Comparison of ENCODE assay signal across 10 mouse cellular contexts in the genomic region with DNA sequence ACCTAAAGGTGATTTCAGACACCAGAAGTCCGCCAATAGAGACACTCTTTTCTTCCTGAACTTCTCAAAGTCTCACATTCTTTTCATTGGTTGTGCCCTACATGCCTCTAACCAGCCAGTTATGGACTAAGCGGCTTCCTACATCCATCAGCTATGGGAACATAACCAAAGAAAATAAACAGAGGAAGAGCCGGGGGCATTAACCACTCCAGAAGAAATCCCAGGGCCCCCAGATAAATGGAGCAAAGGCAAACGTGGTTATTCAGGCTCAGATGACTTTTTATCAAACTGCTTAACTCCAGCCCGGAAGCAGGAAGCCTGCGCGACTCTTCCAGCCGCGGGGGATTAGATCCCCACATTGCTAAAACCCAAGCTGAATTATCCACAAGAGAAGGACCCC.
DNase-seq lines count a peak whose midpoint lies in the region; ATAC-seq and TF ChIP-seq lines count a peak whose summit lies in the region.
"Had no signal": no experiment of that assay in that cellular context is flagged by ENCODE, and none has a peak within 500 bp of the region (broad histone marks: within the 10 kb centered on the region; RNA-seq: fewer than 3 reads in every experiment).

No protein-coding gene starts in this region.

- WGBS in kidney, embryonic 14.5 days = 39% methylated on average over 9 of the region's 9 CpGs
- 19% methylated on average over 9 of the region's 9 CpGs for WGBS in kidney, adult 2 months

- POLR2A ChIA-PET in Patski (lab: Charles Lee) = no interaction called here

- in situ Hi-C loops in Patski (cut with MboI; ENCODE audit: low pct_unique_long_range_greater_than_20kb) = loop anchor here (5.0 kb wide), 1 partner anchor 76 kb away; no protein-coding TSS in a partner anchor

- H3K4me2 ChIP-seq in kidney, embryonic 14.5 days (replicated peaks; ENCODE audit: low read depth, low read length) = no peak overlapping the region

- H3K9me3 ChIP-seq in kidney, embryonic 14.5 days (ENCODE audit: control insufficient read depth, low read length) = no peaks in the 10 kb centered on the region

- peak overlapping the region; percentile 66; the same call in 1 of the 2 replicates for H3K27ac ChIP-seq in kidney, embryonic 14.5 days (ENCODE audit: low read depth, low read length)
- H3K27ac ChIP-seq in kidney, adult 2 months (ENCODE audit: insufficient read depth, low read depth, low read length) = no peak overlapping the region

- no peak for TF ChIP-seq POLR2A in kidney, adult 2 months (IDR thresholded peaks at IDR 0.05; ENCODE audit: low read depth, low read length)

- H3K36me3 ChIP-seq in kidney, embryonic 14.5 days (ENCODE audit: control insufficient read depth, insufficient read depth, low read length) = no peaks in the 10 kb centered on the region
- no peaks in the 10 kb centered on the region for H3K36me3 ChIP-seq in kidney, adult 2 months (ENCODE audit: control insufficient read depth, insufficient read depth, low read length)

- TF ChIP-seq CTCF in kidney, adult 2 months (conservative IDR thresholded peaks at IDR 0.05; ENCODE audit: insufficient read depth, insufficient read length, low read depth, low read length) = no peak
- no peak for TF ChIP-seq CTCF in Patski (IDR thresholded peaks at IDR 0.05)

- CTCF ChIA-PET in Patski (lab: Charles Lee) = interaction anchor here (1.0 to 1.6 kb wide), 4 partner anchors 25 to 80 kb away, joined by 3 to 4 read pairs (median 4); no protein-coding TSS in a partner anchor

- DNase-seq in kidney, adult 2 months = no peak
- DNase-seq in 3134 (ENCODE audit: extremely low read depth, insufficient read length, low spot score) = peak; percentile 41
- peak; percentile 64 for DNase-seq in Patski (ENCODE audit: low read depth, low spot score)
- DNase-seq in heart, postnatal 4 days = peak; percentile 21
- DNase-seq in frontal cortex, postnatal 36 days (ENCODE audit: low spot score in 2 of 2) = no peak
- DNase-seq in right cerebral cortex, postnatal 10 days (ENCODE audit: low spot score in 2 of 2) = no peak
- DNase-seq in adrenal gland, adult (ENCODE audit: inconsistent age in 2 of 2, low spot score in 1 of 2) = no peak

- peaks cover 8% of the 10 kb centered on the region for H3K4me1 ChIP-seq in kidney, embryonic 14.5 days (ENCODE audit: control insufficient read depth, insufficient read depth, low read length)
- H3K4me1 ChIP-seq in kidney, adult 2 months (ENCODE audit: control insufficient read depth, insufficient read depth, low read length) = 0 out of 2 replicates have a peak, but pooled peaks cover 3% of the 10 kb centered on the region

- H3K27me3 ChIP-seq in kidney, embryonic 14.5 days (ENCODE audit: control insufficient read depth, insufficient read depth, low read length) = no peaks in the 10 kb centered on the region
- no peaks in the 10 kb centered on the region for H3K27me3 ChIP-seq in kidney, adult 2 months (replicated peaks; ENCODE audit: control insufficient read depth, insufficient read depth, low read length)
- no peaks in the 10 kb centered on the region for H3K27me3 ChIP-seq in Patski
- H3K27me3 ChIP-seq: CH12.LX had no signal

- H3K4me3 ChIP-seq in kidney, embryonic 14.5 days (ENCODE audit: low read length) = no peak overlapping the region
- no peak overlapping the region for H3K4me3 ChIP-seq in kidney, adult 2 months (ENCODE audit: insufficient read depth, low read depth, low read length)
- H3K4me3 ChIP-seq: myocyte had no signal

- H3K9ac ChIP-seq in kidney, embryonic 14.5 days (ENCODE audit: low read depth, low read length) = no peak overlapping the region

- ATAC-seq in kidney, embryonic 14.5 days (ENCODE audit: low FRiP score, low TSS enrichment) = no peak
- ATAC-seq in Patski = peak; percentile 40

Comparison
In these comparisons a context has a peak if more than half of its experiments do, and no peak if none do; other contexts are left out.
1. DNase-seq: peak in 3134 (single experiment), Patski (single experiment) and heart, postnatal 4 days (single experiment); none in kidney, adult 2 months (single experiment), frontal cortex, postnatal 36 days (0 of 2), right cerebral cortex, postnatal 10 days (0 of 2) and adrenal gland, adult (0 of 2).